Mouse (Mus musculus) liver, adult 2 months (tissue): ENCODE data around the gene Pknox1.

Experiments used
- CTCF ChIP-seq: fragments of 200-500 bp; IDR thresholded peaks from 2 replicates; pipeline ENCODE4 v1.5.1; 2011; ENCODE audit warnings: low read depth, low read length, control low read depth
- POLR2A ChIP-seq: fragments of 200-500 bp; IDR thresholded peaks from 2 replicates; pipeline ENCODE4 v1.6.1; 2011; ENCODE audit warnings: low read length, control low read depth; ENCODE audit not compliant: insufficient read depth; ENCODE audit errors: extremely low read depth

- TF ChIP-seq POLR2A (no peak), CTCF (no peak)
Measured at GRCm38 (mm10) chr17:31631081-31631800, 66.7 kb downstream of the Pknox1 start.
